Mouse (Mus musculus) spleen, adult 2 months (tissue): Measurements from ENCODE around the gene Ly6g6e.

Experiments
- CTCF ChIP-seq: fragments of 200-500 bp; IDR thresholded peaks from 2 replicates; pipeline ENCODE4 v1.5.1; 2011; ENCODE audit warnings: mild to moderate bottlenecking, inconsistent platforms; ENCODE audit not compliant: insufficient read depth, insufficient read length, insufficient replicate concordance; ENCODE audit errors: extremely low read depth
- POLR2A ChIP-seq: fragments of 200-500 bp; IDR thresholded peaks from 2 replicates; pipeline ENCODE4 v1.6.1; 2011; ENCODE audit warnings: low read depth, low read length, inconsistent platforms

DNA sequence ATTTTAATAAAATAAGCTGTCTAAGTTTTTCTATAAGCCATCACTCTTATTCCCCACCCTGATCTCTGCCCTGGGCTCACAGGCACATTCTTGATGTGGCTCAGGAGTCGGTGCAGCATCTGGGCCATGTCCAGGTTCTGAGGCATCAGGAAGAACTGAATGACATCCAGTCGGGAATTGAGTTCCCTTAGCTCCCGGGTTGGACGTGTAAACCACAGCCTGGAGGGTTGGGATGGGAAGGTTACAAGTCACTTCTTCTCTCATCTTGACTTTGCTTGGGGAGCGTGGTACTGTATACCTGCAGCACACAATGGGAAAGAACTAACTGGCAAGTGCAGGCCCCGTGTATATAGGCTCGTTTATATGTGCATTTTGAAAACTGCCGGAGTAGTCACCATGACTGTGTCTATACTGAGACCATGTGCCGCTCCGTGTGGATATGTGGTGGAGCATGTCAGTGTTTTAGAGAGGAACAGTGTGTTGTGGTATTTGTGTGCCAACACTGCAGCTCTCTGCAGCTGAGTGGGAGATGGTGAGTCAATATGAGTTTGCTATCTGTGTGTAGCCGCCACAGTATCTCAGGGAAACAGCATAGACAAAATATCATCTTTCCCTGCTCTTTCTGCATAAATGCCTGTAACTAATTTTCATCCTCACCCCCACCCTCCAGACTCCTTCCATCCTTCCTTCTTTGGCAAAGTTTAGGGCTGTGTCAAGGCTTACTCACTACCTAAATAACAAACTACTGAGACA lies 37.4 kb upstream of the Ly6g6e start:
- TF ChIP-seq CTCF (no peak), POLR2A (no peak)
